8 mouse cellular contexts compared by ENCODE assay signal in genomic region chr11:99141600-99141999, GRCm38 (mm10). TPM values are rescaled to one million over a fixed set of nuclear protein-coding genes. Genes with fewer than 3 reads are reported as not detected.
A peak's percentile ranks its signal among the peaks of the same experiment; 100 is the strongest.
DNase-seq lines count a peak whose midpoint lies in the region; ATAC-seq and TF ChIP-seq lines count a peak whose summit lies in the region.

No protein-coding gene starts in this region.

- H3K4me1 ChIP-seq in stomach, postnatal 0 days (replicated peaks; ENCODE audit: control insufficient read depth, insufficient read depth) = no peaks in the 10 kb centered on the region

- no peak overlapping the region for H3K27ac ChIP-seq in stomach, postnatal 0 days (replicated peaks)

- TF ChIP-seq CTCF in stomach, postnatal 0 days (IDR thresholded peaks at IDR 0.05; ENCODE audit: low read depth) = no peak

- intact Hi-C loops in heart, postnatal 25 days (cut with DNase I) = no loop called here

- peak; percentile 55 for DNase-seq in embryo, embryonic 10.5 days (ENCODE audit: low spot score)
- no peak for DNase-seq in embryo, embryonic 11 days
- DNase-seq in ovary, adult 18-20 months (ENCODE audit: low spot score) = peak; percentile 88
- no peak for DNase-seq in ovary, postnatal 14 days (ENCODE audit: low spot score)
- DNase-seq in heart, postnatal 25 days (ENCODE audit: low spot score) = peak; percentile 49
- no peak for DNase-seq in stomach, postnatal 0 days (ENCODE audit: low spot score)
- DNase-seq in left cerebral cortex, adult 11 months (ENCODE audit: low spot score) = no peak
- no peak for DNase-seq in frontal cortex, postnatal 25 days (ENCODE audit: low spot score in 2 of 2)

- H3K9me3 ChIP-seq in stomach, postnatal 0 days (ENCODE audit: control insufficient read depth, low read length) = no peaks in the 10 kb centered on the region

- no peak for TF ChIP-seq EP300 in stomach, postnatal 0 days (optimal IDR thresholded peaks at IDR 0.05)

- 43% methylated on average over 7 of the region's 7 CpGs for WGBS in stomach, postnatal 0 days

- no peaks in the 10 kb centered on the region for H3K36me3 ChIP-seq in stomach, postnatal 0 days (ENCODE audit: control insufficient read depth, insufficient read depth, low read length)

- peak; percentile 32; the same call in 1 of the 2 replicates for ATAC-seq in stomach, postnatal 0 days (ENCODE audit: low FRiP score, low TSS enrichment)

- no peaks in the 10 kb centered on the region for H3K27me3 ChIP-seq in stomach, postnatal 0 days (ENCODE audit: control insufficient read depth, insufficient read depth, low read length)

- H3K4me2 ChIP-seq in stomach, postnatal 0 days (replicated peaks; ENCODE audit: low read depth) = no peak overlapping the region

- H3K4me3 ChIP-seq in stomach, postnatal 0 days (ENCODE audit: low read depth, low read length) = no peak overlapping the region

- no peak overlapping the region for H3K9ac ChIP-seq in stomach, postnatal 0 days (ENCODE audit: low read length)

RNA-seq across cellular contexts. Expression of gene Ccr7, which starts 13.3 kb away (rescaled TPM):
- under 1 TPM; 0.29 to 0.64 TPM for total RNA-seq in heart, postnatal 25 days (2021)
- polyA plus RNA-seq in stomach, postnatal 0 days (2015; fragmentation: Nextera tagmentation; extraction: Ambion mirVana) = 0.05 and 0.07 TPM in 2 replicates

RNA-seq across cellular contexts. Expression of gene Tns4, which starts 52.5 kb away (rescaled TPM):
- total RNA-seq in heart, postnatal 25 days (2021) = under 1 TPM; 0.18 to 0.20 TPM
- polyA plus RNA-seq in stomach, postnatal 0 days (2015; fragmentation: Nextera tagmentation; extraction: Ambion mirVana) = 0.82 and 1.1 TPM in 2 replicates

Comparison
In these comparisons a context has a peak if more than half of its experiments do, and no peak if none do; other contexts are left out.
1. DNase-seq: peak in embryo, embryonic 10.5 days (single experiment), ovary, adult 18-20 months (single experiment) and heart, postnatal 25 days (single experiment); none in embryo, embryonic 11 days (single experiment), ovary, postnatal 14 days (single experiment), stomach, postnatal 0 days (single experiment), left cerebral cortex, adult 11 months (single experiment) and frontal cortex, postnatal 25 days (0 of 2).